Mouse (Mus musculus) layer of hippocampus, adult 9-11 months (tissue): ENCODE measurements around the gene Gabrb3.

Source experiments
- DNase-seq: peaks from one replicate; pipeline ENCODE4 v3.0.0; 2022

The Gabrb3 gene

DNA sequence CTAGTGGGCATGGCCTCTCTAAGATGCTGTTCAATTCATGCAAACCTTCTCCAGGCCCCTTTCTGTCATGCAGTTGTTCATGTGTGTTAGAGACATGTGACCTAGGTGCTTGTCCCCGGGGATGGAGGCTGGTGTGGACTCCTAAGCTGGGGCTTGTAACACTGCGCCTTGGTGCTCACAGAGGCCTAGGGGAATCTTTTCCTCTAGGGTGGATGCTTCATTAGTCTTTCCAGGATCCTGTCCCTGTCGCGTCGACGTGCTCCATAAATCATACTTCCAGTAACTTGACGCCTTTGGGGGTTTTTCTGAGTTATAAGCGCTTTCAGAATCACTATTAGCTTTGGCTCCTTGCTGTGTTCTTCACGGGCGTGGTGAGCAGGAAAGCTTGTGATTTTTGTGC lies 113.2 kb downstream of the Gabrb3 start:
- no peak for DNase-seq

DNA sequence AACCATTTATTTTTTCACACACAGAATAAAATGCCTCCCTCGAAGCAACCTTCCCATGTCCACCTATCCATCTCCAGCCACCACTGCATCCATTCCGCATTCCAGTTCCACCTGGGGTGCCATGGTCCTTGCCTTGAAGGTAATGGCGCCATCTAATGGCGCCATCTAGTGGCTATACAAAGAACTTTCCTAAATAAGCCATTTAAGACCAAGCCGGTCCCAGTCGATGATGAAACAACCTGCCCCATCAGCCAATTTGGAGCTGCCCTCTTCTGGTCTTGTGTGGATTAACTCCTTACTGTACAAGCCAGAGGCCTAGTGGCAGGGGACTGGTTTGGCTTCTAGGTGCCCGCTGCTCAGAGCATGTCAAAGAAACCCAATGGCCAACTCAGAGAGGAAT lies 119.1 kb downstream of the Gabrb3 start:
- no peak for DNase-seq

DNA sequence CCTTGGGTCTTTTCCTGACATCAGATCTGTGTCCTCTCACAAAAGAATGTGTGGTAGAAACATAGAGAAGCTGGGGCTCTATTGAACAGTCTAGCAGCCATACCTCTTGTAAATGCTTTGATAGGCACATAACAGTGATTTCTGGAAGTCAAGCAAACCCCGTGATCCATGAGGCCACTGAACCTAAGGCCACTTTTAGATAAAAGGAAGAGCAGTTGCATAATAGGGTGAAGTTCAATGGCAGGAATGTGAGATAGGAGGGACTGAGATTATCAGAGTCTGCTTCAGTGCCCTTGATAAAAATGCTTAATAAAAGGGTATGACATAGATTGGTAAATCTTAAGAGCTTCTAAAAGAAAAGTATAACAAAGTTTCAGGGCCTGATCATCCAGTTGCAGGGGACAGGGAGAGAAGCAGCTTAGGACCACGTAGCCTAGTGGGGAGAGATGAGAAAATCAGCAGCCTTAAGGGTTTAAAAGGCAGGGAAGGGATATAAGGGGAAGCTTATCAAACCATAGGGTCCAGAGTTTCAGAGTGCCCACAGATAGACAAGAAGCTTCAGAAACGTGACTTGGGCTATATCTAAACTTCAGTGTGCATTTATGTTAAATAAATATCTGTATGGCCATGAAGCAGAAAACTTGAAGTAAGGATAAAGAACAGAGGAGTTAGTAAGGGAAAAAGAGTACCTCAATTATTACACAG lies 141.4 kb downstream of the Gabrb3 start:
- no peak for DNase-seq

DNA sequence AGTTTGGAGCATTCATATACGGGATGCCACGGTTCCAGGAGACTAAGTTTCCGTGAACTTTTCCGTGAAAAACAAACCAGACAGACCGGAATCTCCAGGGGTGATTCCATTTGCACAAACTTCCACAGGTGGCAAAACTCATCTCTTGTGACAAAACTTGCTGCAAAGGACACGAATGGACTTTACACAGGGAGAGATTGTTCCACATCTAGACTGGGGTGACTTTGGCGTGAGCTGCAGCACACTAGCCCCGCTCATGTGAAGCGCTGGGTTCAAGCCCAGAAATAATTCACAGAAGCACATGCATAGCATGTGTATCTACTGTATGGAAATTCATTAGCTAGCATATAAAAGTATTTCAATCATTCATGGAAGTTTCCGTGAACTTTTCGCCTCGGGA lies 144.9 kb downstream of the Gabrb3 start:
- DNase-seq: no peak

DNA sequence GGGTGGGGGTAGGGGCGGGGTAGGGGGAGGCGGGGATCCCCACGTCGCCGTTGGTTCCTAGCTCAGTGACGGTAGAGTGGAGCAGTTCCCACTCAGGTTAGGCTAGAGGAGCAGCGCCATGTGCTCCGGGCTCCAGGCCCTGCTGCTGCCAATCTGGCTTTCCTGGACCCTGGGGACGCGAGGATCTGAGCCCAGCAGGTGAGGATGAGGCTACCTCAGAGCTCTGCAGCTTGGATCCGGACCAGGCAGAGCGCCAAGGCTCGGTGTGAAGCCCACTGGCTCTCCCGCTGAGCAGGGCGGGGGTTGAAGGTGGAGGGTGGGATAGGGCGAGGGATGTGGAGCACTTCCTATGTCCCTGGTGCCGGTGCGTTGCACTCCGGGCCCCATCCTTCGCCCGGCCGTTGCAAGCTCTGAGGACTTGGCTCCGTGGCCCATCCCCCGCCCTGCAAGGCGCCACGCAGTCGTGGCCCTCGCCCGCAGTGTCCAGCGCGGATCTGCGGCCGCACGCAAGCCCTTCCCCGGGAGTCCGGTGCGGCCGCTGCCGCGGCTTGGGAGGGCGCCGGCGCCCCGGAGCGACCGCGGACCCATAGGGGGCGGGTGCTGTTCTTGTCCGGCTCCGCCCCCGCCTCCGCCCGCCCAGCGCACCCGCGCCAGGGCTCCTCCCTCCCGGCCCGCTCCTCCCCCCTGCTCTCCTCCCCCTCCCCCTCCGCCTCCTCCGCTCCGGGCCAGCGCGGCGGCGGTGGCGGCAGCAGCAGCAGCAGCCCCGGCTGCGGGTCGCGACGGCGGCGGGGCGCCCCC lies 171.2 kb downstream of the Gabrb3 start:
- DNase-seq: peak; percentile 75

DNA sequence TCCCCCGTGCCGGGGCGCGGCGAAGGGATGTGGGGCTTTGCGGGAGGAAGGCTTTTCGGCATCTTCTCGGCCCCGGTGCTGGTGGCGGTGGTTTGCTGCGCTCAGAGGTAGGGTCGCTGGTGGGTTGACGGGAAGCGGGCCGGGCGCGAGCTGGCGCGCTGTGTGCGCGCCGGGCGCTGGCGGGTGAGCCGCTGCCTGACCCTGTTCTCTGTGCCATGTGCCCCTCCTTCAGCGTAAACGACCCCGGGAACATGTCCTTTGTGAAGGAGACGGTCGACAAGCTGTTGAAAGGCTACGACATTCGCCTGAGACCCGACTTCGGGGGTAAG lies 171.7 kb downstream of the Gabrb3 start:
- DNase-seq: no peak

DNA sequence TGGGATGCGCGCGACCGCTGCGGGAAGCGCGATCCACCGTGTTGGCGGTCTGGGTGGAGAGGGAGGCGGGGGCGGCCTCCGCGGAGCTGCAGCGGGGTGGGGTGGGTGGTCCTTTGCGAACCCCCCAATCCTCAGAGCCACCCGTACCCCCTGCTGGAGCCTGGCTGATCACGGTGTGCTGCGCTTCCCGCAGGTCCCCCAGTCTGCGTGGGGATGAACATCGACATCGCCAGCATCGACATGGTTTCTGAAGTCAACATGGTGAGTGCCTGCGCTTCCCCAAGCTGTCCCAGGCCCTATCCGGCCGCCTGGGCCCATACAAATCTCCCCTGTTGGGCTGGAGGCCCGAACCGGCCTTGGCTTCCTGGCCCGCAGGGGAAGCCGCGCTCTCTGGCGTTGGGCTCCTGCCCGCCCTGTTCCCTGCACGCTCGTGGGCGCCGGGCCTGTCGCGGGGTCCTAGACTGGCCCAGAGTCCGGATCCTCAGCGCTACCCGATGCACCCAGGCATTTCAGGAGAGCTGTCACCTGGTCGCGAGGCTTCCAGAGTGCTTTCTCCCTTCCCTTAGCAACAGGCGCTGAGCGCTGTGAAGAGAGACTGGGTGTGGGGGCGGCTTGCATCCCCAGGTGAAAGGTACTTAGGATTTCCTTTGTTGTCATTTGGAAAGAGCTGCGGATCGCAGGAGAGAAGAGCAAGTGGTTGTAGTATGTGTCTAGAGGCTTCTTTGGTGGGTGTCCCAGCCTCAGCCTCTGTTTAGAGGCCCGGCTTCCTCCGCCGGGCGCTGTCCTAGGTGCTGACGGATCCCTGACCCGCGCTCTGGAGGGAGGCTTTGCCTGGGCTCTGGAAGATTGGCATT lies 172.3 kb downstream of the Gabrb3 start:
- DNase-seq: no peak

DNA sequence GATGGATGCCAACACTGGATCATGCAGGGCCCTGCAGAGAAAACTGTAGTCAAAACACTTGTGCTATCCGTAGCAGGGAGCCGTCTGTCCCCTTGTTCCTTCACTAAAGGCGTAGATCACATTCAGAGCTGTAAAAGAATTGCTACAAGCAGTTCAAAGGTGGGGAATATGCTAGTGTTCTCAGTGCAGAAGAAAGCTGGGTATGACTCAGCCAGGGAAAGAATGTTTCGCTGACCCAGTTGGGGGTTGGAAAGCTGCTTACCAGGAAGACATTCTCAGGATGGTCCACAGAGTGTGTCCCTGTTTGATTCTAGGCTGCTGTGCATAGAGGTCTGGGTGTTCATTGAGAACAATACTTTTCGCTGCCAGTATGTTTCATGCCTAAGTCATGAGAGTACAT lies 177.8 kb downstream of the Gabrb3 start:
- no peak for DNase-seq

DNA sequence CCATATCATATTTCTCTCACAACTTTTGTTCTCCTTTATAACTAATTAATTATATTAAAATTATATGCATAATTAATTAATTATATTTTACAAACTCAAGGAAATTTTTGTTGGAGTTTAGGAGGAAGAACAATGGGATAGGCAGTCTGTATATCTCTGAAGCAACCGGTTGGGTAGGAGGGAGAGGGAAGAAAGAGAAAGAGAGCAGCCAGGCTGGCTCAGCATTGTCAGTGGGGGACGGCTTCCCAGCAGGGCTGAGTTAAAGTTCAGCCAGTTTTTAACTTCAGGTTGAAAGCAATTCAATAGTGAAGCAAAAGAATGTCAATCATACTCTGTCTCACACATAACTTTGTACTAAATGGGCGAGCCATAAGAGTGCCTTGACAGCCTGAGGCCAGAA lies 199.2 kb downstream of the Gabrb3 start:
- no peak for DNase-seq

DNA sequence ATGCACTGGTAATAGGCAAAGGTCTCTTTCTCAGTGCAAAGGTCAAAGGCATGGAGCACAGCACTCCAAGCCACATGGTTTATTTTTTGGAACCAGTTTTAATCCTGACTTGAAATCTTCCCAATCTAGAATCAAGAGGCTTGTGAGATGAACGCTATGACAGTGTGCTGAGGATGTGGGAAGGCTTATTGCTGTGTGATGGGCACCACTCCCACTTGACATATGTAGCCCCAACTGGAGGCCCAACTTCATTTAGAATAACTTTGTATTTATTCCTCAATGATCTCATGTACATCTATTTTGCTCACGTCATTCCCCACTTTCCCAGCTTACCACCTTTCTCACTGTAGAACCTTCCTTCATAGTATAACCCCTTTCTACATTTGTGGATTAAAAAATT lies 200.5 kb downstream of the Gabrb3 start:
- peak; percentile 54 for DNase-seq

DNA sequence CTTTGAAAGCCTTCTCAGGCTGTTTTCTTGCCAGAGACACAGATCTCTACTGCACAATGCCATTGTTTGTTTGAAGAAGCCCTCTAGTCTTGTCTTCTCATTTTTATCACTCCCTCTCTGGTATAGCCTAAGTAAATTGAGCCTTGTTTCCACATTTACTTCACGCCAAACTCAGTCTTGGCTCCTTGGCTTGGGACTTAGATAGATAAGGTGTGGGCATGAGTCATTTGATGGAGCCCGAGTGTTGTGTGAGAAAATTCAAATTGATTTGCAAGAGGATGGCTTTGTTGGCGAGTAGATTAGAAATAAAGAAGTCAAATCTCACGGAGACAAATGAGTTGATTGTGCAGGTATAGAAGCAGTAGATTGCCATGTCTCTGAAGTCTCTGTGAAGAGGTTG lies 204.2 kb downstream of the Gabrb3 start:
- DNase-seq: no peak

DNA sequence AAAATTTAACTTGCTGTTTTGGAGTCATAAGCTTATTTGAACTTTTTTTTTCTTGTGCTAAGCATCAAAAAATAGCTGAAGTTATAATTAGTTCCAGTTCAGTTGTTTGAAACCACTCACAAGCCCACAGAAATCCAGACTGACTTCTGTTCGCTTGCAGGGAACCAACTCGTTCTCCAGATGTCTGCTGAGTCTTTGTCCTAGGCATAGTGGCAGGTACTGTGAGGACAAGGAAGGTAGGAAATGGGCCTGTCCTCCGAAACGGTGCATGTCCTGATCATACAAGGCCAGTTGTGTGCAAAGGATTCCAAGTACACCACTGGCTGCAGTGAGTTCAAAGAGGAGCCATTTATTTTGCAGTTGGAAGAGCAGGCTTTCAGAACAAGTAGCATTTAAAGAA lies 215.5 kb downstream of the Gabrb3 start:
- peak; percentile 43 for DNase-seq

DNA sequence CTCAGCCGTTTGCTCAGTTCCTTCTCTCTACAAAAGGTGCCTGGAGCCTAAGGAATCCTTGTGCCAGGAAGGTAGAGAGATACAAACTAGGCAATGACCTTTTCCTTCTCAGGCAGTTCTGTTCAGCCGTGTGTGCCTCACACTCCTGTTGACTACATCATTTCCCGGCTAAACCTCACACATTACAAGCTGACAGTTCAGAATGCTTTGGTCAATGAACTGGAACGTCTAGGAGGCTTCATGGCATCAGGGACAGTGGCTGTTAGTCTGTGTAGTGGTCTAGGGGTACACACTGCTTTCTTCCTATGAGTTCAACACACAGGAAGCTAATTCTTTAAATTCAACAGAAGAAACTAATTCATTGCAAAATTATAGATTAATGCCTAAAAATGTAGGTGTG lies 216.2 kb downstream of the Gabrb3 start:
- DNase-seq: no peak

DNA sequence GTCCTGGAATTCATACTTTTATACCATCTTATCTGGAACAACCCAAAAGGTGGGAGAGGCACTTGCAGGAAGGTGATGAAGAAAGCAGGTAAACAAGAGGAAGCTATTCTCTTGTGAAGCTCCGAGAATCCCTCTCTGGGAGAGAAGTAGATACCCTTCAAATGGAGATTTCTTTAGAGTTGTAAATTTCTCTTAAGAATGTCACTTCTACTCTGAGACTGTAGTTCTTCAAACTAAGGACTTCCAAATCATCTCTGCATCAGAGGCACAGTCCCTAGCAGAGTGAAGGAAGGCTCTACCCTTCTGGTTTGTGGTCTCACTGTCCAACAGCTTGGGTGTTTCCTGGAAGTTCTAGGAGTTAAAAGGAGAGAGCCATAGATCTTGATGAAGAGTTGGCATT lies 221.3 kb downstream of the Gabrb3 start:
- no peak for DNase-seq

DNA sequence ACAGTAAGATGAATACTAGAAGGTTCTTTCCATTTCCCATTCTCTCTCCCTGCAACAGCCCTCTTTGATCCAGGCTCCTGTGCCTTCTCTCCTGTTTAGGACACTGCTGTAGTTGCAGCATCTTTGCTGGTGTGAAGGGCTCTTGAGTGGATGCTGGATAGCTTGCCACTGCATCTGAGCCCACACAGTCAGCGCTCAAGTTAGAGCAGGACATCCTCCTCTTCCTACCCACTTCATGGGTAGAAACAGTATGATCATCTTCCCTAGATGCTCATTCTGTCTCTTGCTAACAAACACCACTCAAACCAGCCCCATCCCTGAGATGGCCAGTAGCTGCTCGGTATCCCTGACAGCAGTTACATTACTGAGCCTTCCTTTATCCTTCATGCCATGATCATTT lies 227.9 kb downstream of the Gabrb3 start:
- no peak for DNase-seq

DNA sequence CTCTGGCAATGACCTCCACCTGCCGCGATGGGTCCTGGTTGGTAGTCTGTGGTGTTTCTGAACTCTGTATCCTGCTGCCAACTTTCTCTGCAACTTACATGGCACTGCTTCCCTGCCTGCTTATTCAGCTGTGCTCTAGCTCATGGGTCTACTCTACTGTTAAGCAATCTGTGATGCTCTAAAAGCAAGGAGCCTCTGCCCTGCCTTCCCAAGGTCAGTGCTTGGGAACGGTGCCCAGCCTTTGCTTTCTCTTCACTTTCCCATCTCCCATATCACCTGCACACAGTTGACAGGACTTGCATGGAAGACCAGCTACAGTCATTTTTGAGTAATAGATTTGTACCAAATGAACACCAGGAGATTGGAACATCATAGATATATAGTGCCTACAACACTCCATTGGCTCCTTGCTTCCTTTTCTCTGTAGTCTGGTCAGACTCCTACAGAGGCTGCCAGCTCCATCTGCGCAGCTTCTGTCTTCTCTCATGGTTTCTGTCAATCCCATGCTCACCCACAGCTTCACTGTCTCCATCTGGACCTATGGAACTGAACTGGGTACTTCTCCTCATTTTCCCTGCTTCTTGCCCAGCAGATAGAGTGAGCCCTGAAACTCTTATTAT lies 228.8 kb downstream of the Gabrb3 start:
- DNase-seq: peak; percentile 88

DNA sequence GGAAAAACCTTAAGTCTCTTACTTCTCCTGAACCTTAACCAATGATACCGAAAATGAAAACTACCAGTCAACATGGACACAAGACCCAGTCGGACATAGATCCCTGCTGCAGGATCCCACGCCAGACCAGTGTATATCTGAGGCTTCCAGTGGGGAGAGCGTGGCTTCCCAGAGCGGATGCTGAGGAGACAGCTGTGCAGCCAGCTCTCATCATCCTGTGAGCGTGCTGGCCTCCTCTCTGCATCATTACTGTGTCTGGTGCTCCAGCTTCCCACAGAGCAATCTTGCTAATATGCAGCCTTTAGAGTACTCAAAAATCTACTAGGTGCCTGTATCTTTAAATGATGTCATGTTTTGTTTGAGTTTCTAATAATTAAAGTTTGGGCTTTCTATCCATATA lies 257.9 kb downstream of the Gabrb3 start:
- DNase-seq: no peak

DNA sequence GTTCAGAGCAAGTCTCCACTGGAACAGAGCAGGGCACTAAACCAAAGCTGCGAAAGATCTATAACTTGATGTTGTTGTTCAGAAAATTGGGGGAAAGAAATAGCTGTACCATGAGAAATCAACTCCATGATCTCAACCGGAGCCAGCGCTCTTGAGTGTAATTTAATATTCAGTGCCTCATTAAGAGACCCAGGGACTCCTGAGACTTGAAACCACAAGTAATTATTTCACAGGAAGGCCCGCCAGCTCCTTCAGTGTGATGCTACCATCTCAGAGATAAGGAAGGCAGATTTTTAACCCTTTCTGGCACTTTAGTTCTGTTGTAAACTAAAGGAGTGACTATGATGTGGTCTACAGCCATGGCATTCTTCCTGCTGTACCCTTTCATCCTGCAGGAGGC lies 270.3 kb downstream of the Gabrb3 start:
- DNase-seq: no peak

DNA sequence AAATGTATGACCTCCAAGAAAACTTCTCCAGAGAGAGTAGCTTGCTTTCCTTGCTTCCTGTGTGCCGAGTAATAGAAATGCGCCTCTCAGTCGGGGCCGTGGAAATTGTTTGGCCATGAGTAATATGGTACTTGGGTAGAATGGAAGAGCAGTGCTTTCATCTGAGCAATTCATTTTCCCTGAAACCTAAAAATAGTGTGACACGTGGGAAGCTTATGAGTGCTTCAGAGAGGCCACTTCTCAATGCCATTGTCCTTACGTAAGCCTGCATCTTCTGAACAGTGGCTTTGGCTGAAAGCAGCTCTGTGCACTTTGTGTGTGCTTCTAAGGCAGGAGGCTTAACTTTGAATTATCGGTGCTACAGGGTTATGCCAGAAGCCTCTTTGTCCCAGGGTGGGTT lies 280.9 kb downstream of the Gabrb3 start:
- DNase-seq: no peak

DNA sequence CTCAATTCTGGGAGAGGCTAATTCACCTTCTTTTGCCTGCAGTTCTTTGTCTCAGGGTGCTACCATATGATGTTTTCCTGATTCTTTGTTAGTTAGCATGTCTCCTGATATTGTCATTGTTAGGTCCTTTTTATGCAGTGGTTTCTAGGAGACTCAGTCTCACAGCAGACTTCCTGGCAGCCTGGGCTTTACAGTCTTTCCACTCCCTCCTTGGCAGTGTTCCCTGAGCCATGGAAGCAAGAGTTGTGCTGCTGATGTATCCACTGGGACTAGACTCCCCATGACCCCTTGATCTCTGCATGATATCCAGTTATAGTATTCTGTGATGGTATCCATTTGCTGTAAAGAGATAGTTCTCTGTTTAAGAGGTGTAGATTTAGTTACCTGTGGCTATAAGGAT lies 281.6 kb downstream of the Gabrb3 start:
- peak; percentile 32 for DNase-seq

DNA sequence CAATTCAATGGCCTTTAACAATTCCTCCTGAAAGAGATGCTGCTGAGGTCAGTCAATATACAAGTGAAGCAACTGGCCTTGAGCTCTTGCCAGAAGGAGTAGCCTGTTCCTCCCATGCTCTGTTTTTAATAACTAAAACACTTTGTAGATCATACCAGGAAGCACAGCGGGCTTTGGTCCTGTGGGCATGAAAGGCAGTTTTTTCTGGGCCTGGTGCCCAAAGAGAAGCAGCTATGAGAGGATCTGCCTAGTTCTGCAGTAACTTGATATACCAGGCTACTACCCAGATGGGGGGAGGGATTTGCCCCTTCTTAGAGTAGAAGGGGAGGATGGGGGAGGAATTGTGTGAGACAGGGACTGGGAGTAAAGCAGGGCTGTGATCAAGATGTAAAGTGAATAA lies 284.1 kb downstream of the Gabrb3 start:
- DNase-seq: peak; percentile 55

DNA sequence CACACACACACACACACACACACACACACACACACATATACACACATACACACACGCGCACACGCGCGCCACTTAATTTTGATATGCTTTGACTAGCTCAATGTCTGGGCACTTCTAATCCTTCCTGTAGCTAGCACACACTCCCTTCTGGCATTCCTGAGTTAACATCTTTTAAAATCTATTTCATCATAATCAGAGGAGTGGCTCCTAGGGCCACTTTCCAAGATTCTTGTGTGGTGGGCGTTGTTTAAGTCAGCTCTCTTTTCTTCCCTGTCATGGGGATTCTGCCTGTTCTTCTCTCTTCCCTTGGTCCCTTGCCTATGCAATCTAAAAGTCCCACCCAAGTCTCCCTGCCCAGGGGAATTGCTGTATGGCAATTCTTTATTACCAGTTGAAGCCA lies 286.6 kb downstream of the Gabrb3 start:
- DNase-seq: peak; percentile 27

DNA sequence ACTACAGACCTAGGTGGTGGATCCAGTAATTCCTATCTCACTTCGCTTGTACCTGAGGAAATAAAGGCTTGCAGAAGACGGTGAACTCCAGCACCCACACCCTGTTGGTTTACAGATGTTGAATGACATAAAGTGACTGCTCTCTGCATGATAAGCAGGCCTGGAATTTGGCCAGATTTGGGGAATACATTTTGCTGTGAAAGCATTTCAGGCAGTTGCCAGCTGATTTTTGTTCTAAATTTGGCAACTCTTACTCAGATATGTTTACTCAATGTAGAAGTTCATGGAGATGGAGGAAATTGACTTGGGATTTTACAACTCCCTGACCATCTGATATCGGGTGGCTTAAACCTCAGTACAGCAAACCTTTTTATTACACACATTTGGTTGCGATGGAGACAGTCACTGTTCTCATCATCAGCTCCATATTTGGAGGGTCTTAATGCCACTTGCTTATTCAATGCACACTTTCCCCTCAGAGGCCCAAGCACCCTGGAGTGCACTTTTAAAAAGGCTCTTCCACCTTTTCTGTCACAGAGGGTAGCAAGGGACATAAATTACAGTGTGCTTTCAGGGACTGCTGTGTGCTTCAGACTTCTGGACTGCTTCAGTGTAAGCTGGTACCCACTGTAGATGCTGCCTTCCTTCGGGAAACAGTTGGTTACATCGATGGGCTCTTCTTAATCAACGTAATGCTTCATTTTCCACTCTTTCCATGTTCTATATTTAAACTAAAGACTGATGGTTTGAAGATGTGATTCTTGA lies 287.7 kb downstream of the Gabrb3 start:
- no peak for DNase-seq
